In genomic region chr16:89934616-89935015, GRCm38 (mm10) we compare ENCODE assay signal across 16 mouse cellular contexts.
"Had no signal": no experiment of that assay in that cellular context is flagged by ENCODE, and none has a peak within 500 bp of the region (broad histone marks: within the 10 kb centered on the region; RNA-seq: fewer than 3 reads in every experiment).

No protein-coding gene starts in this region.

- H3K36me3 ChIP-seq: intestine, embryonic 15.5 days; limb, embryonic 13.5 days; liver, embryonic 15.5 days; midbrain, embryonic 13.5 days; neural tube, embryonic 15.5 days had no signal

- ATAC-seq: intestine, embryonic 15.5 days; midbrain, embryonic 13.5 days had no signal

- H3K4me1 ChIP-seq: intestine, embryonic 15.5 days; liver, embryonic 15.5 days had no signal

- H3K27ac ChIP-seq: intestine, embryonic 15.5 days; limb, embryonic 13.5 days; liver, embryonic 15.5 days; macrophage; midbrain, embryonic 13.5 days; neural tube, embryonic 15.5 days had no signal

- H3K27me3 ChIP-seq: intestine, embryonic 15.5 days; limb, embryonic 13.5 days; liver, embryonic 15.5 days; midbrain, embryonic 13.5 days; neural tube, embryonic 15.5 days had no signal

- H3K4me2 ChIP-seq: intestine, embryonic 15.5 days; limb, embryonic 13.5 days; liver, embryonic 15.5 days; midbrain, embryonic 13.5 days; neural tube, embryonic 15.5 days had no signal

- H3K9ac ChIP-seq: intestine, embryonic 15.5 days; limb, embryonic 13.5 days; liver, embryonic 15.5 days; midbrain, embryonic 13.5 days; neural tube, embryonic 15.5 days had no signal

- H3K4me3 ChIP-seq: intestine, embryonic 15.5 days; limb, embryonic 13.5 days; liver, embryonic 15.5 days; megakaryocyte, embryonic 14.5 days; midbrain, embryonic 13.5 days; myocyte; neural tube, embryonic 15.5 days had no signal

- DNase-seq: kidney, postnatal 14 days; layer of hippocampus, adult 9-11 months; layer of hippocampus, postnatal 36 days; left cerebral cortex, postnatal 4 days; right cerebral cortex, adult 18-20 months; right cerebral cortex, postnatal 25 days; thymus, adult 2 months; thymus, postnatal 25 days had no signal

- H3K9me3 ChIP-seq: intestine, embryonic 15.5 days; liver, embryonic 15.5 days; midbrain, embryonic 13.5 days; neural tube, embryonic 15.5 days had no signal
